Mouse (Mus musculus) layer of hippocampus, adult 2 months (tissue): ENCODE measurements around the gene Dus1l. TPM values are rescaled to one million over a fixed set of nuclear protein-coding genes. Genes with fewer than 3 reads are reported as not detected.
"Not testable (repeated sequence)": the region's sequence is repeated elsewhere in the genome, so short reads cannot be mapped to it uniquely, and the experiment has no call there.

Experiments used
- DNase-seq, 2 experiments: peaks; one replicate each; pipeline ENCODE4 v3.0.0; 2022; ENCODE audit warnings: low spot score in 2 of 2
- H3K27ac ChIP-seq: fragments of 200-600 bp; 2 replicates; pipeline ENCODE4 v1.8.1; 2022
- H3K4me3 ChIP-seq: fragments of 200-600 bp; 2 replicates; pipeline ENCODE4 v1.8.1; 2022; ENCODE audit warnings: mild to moderate bottlenecking
- CTCF ChIP-seq: fragments of 200-600 bp; conservative IDR thresholded peaks from 2 replicates; pipeline ENCODE4 v1.8.1; 2022; ENCODE audit warnings: antibody characterized with exemption, mild to moderate bottlenecking, moderate library complexity
- total RNA-seq, 2 experiments: library from RNA; stranded (reverse); gene quantifications; 2 replicates each; pipeline ENCODE4 v1.2.3; 2021

Gene Dus1l
- total RNA-seq, 2 experiments from 2014 or later: 45.6 to 46.2 TPM

GRCm38 (mm10) chr11:120805375-120806298, 9.4 kb upstream of the Dus1l start:
- H3K4me3 ChIP-seq: no peak overlapping the region
- no peak for DNase-seq
- TF ChIP-seq CTCF: no peak
- no peak overlapping the region for H3K27ac ChIP-seq

DNA sequence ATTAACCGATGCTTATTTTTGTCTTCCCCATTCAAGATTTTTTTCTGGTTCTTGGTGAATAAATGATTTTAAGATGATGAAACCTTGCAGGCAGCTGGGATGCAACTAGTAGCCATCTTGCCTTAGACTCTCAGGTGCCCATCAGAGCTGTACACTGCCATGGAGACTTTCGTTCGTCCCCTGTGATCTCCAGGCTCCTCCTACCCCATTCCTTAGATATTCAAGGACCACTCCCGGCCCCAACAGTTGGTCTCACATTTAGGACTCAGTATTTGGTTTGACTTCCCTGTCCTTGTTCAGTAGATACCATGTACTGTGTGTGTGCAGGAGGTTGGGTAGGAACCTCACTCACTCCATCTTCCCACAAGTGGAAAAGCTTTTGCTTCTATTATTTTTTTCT, 8.6 kb upstream of the Dus1l start:
- TF ChIP-seq CTCF: no peak
- Histone ChIP-seq H3K27ac (no peak overlapping the region), H3K4me3 (no peak overlapping the region)
- DNase-seq: no peak

GRCm38 (mm10) chr11:120804274-120804673, 8.1 kb upstream of the Dus1l start:
- DNase-seq: no peak
- no peak overlapping the region for H3K4me3 ChIP-seq
- no peak overlapping the region for H3K27ac ChIP-seq
- no peak for TF ChIP-seq CTCF

- peak; percentile 81 to 91 for DNase-seq
- peak; percentile 98 for TF ChIP-seq CTCF
- no peak overlapping the region for H3K4me3 ChIP-seq
- H3K27ac ChIP-seq: peak overlapping the region; percentile 74
Measured at GRCm38 (mm10) chr11:120800061-120800904, 4.1 kb upstream of the Dus1l start.

DNA sequence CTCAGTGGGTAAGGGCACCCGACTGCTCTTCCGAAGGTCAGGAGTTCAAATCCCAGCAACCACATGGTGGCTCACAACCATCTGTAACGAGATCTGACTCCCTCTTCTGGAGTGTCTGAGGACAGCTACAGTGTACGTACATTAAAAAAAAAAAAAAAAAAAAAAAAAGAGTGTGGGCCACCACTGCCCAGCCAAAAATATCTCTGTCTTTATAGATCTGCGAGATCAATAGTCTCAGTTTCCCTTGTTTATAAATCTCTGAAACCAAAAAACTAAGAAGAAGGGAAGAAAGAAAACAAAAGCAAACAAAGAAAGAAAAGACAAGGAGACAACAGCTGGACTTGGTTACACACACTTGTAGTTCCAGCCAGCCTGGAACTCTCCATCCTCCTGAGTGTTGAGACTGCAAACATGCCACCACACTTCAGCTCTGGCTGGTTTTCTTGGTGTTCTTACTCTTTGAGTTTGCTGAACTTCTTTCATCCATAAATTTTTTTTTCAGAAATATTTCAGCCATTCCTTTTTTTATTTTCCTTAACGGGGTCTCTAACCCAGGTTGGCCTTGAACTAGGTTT, 3.2 kb upstream of the Dus1l start:
- no peak for TF ChIP-seq CTCF
- DNase-seq: no peak
- no peak overlapping the region for H3K4me3 ChIP-seq
- peak overlapping the region; percentile 74 for H3K27ac ChIP-seq

DNA sequence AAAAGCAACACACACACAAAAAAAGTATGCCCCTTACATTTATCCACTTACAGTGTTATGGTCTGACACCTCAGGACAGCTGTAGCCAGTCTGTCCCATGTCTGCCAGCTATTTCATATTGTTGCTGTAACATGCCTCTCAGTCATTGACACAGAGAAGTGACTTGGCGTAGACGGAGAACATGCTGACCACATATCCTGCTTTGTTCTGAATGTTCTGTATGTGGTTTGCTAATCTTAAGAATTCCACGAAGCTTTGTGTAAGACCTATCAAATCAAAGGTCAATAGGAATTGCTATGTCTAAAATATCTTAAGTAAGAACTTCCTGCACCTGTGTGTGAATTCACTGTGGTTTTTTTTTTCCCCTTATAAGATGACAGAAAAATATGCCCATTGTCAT, 2.0 kb upstream of the Dus1l start:
- DNase-seq: no peak
- no peak overlapping the region for H3K27ac ChIP-seq
- no peak for TF ChIP-seq CTCF
- H3K4me3 ChIP-seq: no peak overlapping the region

- peak overlapping the region; percentile 92 for H3K4me3 ChIP-seq
- DNase-seq: no peak
- no peak for TF ChIP-seq CTCF
- H3K27ac ChIP-seq: peak overlapping the region; percentile 91
Measured at GRCm38 (mm10) chr11:120796614-120796946, 377 bp upstream of the Dus1l start.

DNA sequence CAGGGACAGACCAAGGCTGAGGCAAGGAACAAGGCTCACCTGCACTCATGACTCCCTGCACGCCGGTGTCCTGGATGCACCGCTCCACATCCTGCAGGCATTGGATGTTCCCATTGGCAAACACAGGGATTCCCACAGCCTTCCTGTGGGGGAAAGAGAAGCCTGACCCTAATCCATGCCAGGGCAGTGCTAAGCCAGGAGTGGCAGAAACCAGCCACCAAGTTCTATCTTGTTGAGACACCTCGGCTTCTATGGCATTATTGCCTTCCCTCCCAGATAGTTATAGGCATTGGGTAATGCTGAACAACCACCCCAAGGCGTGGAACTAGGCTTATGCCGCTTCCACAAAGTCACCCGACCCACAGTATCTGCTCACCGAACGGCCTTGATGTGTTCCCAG, 3.6 kb downstream of the Dus1l start:
- no peak for TF ChIP-seq CTCF
- Histone ChIP-seq H3K27ac (no peak overlapping the region), H3K4me3 (no peak overlapping the region)
- no peak for DNase-seq

DNA sequence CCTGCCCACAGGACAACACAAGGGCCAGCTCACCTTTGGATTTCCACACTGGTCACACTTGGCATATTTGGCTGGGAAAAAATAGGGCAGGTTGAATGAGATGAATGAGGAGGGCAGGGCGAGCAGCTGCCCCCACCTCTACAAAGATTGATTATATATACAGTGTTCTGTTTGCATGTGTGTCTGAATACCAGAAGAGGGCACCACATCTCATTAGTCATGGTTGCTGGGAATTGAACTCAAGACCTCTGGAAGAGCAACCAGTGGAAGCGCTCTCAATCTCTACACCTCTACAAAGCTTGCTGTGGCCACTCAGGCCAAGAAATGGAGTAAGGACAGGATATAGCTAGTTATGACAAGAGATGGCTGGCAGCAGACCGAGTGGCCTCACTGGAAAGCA, 6.4 kb downstream of the Dus1l start:
- DNase-seq: no peak
- TF ChIP-seq CTCF: peak; percentile 58
- no peak overlapping the region for H3K27ac ChIP-seq

DNA sequence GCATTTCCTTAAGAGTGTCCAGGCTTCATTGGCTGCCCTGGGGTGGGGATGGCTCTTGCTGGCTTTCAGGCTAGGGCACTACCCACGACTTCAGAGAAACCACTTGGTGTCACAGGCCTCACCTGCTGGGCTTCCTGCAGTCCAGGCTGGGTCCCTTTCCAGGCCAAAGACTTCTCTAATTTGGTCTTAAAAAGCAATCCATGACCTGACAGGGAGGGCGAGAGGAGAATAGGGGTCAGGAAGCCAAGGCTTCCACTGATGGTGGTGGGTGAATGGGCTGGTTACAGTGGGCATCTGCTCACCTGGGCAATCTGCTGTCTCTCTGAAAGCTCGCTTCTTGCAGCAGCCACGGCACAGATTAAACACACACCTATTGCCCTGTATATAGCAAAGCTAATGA, 6.8 kb downstream of the Dus1l start:
- TF ChIP-seq CTCF: no peak
- H3K4me3 ChIP-seq: no peak overlapping the region
- no peak for DNase-seq
- no peak overlapping the region for H3K27ac ChIP-seq

More for the DNA sequence above, 6.4 kb downstream of the Dus1l start:
- no peak overlapping the region for H3K4me3 ChIP-seq

- not testable (repeated sequence) for H3K27ac ChIP-seq, H3K4me3 ChIP-seq, DNase-seq
Measured at GRCm38 (mm10) chr11:120788460-120788859, 7.7 kb downstream of the Dus1l start.

DNA sequence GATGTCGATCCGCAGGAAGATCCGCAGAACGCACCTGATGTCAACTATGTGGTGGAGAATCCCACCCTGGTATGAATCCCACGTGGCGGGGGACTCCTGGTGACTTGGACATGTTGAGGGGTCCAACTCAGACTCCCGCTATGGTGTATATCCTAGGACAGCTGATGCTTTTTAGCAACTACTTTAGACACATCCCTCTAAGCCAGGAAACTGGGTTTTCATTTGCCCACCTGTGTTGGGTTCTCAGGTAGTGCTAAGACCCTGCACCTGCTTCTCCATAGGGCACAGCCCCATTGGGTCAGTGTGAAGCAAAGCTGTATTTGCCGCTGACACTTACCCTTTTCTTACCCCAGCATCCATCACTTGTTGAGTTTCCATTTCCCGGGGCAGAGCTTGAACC, 11.1 kb downstream of the Dus1l start:
- no peak for DNase-seq
- H3K27ac ChIP-seq: peak overlapping the region; percentile 89
- TF ChIP-seq CTCF: no peak
- H3K4me3 ChIP-seq: peak overlapping the region; percentile 92
